Mouse (Mus musculus): Measurements from ENCODE around the gene Mad2l2.

DNA sequence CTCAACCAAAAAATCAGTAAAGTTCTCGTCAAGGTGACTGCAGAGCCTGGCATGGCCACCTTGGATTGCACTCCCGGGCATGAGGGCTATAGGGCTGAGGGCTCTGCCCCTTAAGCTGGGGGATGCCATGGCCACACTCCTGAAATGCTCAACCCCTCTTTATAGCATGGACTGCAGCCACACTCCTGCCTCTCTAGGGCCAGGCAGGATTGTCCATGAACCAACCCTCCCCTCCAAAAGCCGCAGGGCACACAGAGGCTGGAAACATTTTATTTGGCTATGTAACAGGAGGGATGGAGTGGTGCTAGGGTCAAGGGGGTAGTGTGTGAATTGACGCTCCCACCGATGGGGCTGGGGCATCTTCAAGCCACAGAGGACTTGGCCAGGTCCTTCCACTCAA lies 22.4 kb downstream of the Mad2l2 start:
- TF ChIP-seq CTCF (IDR thresholded peaks at IDR 0.05; ENCODE audit: extremely low read depth, insufficient read length, insufficient replicate concordance, low read depth, low read length): no peak
- TF ChIP-seq POLR2A (IDR thresholded peaks at IDR 0.05; ENCODE audit: low read depth, low read length): no peak
